Mouse (Mus musculus): ENCODE data around the gene Elk4. TPM values are rescaled to one million over a fixed set of nuclear protein-coding genes. Genes with fewer than 3 reads are reported as not detected.

The Elk4 gene
- polyA plus RNA-seq, 1 experiment = 4.3 TPM

- no peak for TF ChIP-seq POLR2A (IDR thresholded peaks at IDR 0.05; ENCODE audit: control insufficient read depth, low read depth, low read length)
- no peak for TF ChIP-seq CTCF (IDR thresholded peaks at IDR 0.05; ENCODE audit: control insufficient read depth, insufficient read depth, insufficient replicate concordance, low read depth, low read length)
- H3K36me3 ChIP-seq (ENCODE audit: control insufficient read depth, insufficient read depth, low read length) = peaks cover 3% of the 10 kb centered on the region
- no peaks in the 10 kb centered on the region for H3K4me1 ChIP-seq (ENCODE audit: control insufficient read depth, insufficient read depth, low read length)
- no peak overlapping the region for H3K27ac ChIP-seq (ENCODE audit: control insufficient read depth, insufficient read depth, low read depth, low read length)
- H3K4me3 ChIP-seq (ENCODE audit: control insufficient read depth, low read depth, low read length) = no peak overlapping the region
- no peaks in the 10 kb centered on the region for H3K27me3 ChIP-seq (ENCODE audit: control insufficient read depth, insufficient read depth, low read length)
Observed at GRCm38 (mm10) chr1:132016691-132017090, 9.3 kb downstream of the Elk4 start.

GRCm38 (mm10) chr1:132019876-132020275, 12.5 kb downstream of the Elk4 start:
- H3K27me3 ChIP-seq (ENCODE audit: control insufficient read depth, insufficient read depth, low read length) = no peaks in the 10 kb centered on the region

GRCm38 (mm10) chr1:132022107-132022506, 14.7 kb downstream of the Elk4 start:
- Histone ChIP-seq H3K36me3 (ENCODE audit: control insufficient read depth, insufficient read depth, low read length) (peaks cover 3% of the 10 kb centered on the region), H3K4me1 (ENCODE audit: control insufficient read depth, insufficient read depth, low read length) (no peaks in the 10 kb centered on the region), H3K27ac (ENCODE audit: control insufficient read depth, insufficient read depth, low read depth, low read length) (no peak overlapping the region), H3K4me3 (ENCODE audit: control insufficient read depth, low read depth, low read length) (no peak overlapping the region), H3K27me3 (ENCODE audit: control insufficient read depth, insufficient read depth, low read length) (no peaks in the 10 kb centered on the region)
- TF ChIP-seq CTCF (IDR thresholded peaks at IDR 0.05; ENCODE audit: control insufficient read depth, insufficient read depth, insufficient replicate concordance, low read depth, low read length) = no peak
- TF ChIP-seq POLR2A (IDR thresholded peaks at IDR 0.05; ENCODE audit: control insufficient read depth, low read depth, low read length) = no peak

More at GRCm38 (mm10) chr1:132019876-132020275, 12.5 kb downstream of the Elk4 start:
- peak overlapping the region; percentile 60; the same call in 1 of the 2 replicates for H3K4me3 ChIP-seq (ENCODE audit: control insufficient read depth, low read depth, low read length)
- no peaks in the 10 kb centered on the region for H3K4me1 ChIP-seq (ENCODE audit: control insufficient read depth, insufficient read depth, low read length)
- peaks cover 3% of the 10 kb centered on the region for H3K36me3 ChIP-seq (ENCODE audit: control insufficient read depth, insufficient read depth, low read length)
- no peak for TF ChIP-seq CTCF (IDR thresholded peaks at IDR 0.05; ENCODE audit: control insufficient read depth, insufficient read depth, insufficient replicate concordance, low read depth, low read length)
- no peak for TF ChIP-seq POLR2A (IDR thresholded peaks at IDR 0.05; ENCODE audit: control insufficient read depth, low read depth, low read length)
- no peak overlapping the region for H3K27ac ChIP-seq (ENCODE audit: control insufficient read depth, insufficient read depth, low read depth, low read length)

- Histone ChIP-seq H3K4me3 (ENCODE audit: control insufficient read depth, low read depth, low read length) (no peak overlapping the region), H3K36me3 (ENCODE audit: control insufficient read depth, insufficient read depth, low read length) (no peaks in the 10 kb centered on the region; the same call in 1 of the 2 replicates), H3K4me1 (ENCODE audit: control insufficient read depth, insufficient read depth, low read length) (no peaks in the 10 kb centered on the region), H3K27ac (ENCODE audit: control insufficient read depth, insufficient read depth, low read depth, low read length) (no peak overlapping the region), H3K27me3 (ENCODE audit: control insufficient read depth, insufficient read depth, low read length) (no peaks in the 10 kb centered on the region)
- TF ChIP-seq CTCF (IDR thresholded peaks at IDR 0.05; ENCODE audit: control insufficient read depth, insufficient read depth, insufficient replicate concordance, low read depth, low read length) = no peak
- TF ChIP-seq POLR2A (IDR thresholded peaks at IDR 0.05; ENCODE audit: control insufficient read depth, low read depth, low read length) = no peak
Observed at GRCm38 (mm10) chr1:132026925-132027646, 19.7 kb downstream of the Elk4 start.

- TF ChIP-seq CTCF (IDR thresholded peaks at IDR 0.05; ENCODE audit: control insufficient read depth, insufficient read depth, insufficient replicate concordance, low read depth, low read length) (no peak), POLR2A (IDR thresholded peaks at IDR 0.05; ENCODE audit: control insufficient read depth, low read depth, low read length) (no peak)
- Histone ChIP-seq H3K36me3 (ENCODE audit: control insufficient read depth, insufficient read depth, low read length) (no peaks in the 10 kb centered on the region; the same call in 1 of the 2 replicates), H3K4me3 (ENCODE audit: control insufficient read depth, low read depth, low read length) (no peak overlapping the region), H3K27ac (ENCODE audit: control insufficient read depth, insufficient read depth, low read depth, low read length) (no peak overlapping the region), H3K27me3 (ENCODE audit: control insufficient read depth, insufficient read depth, low read length) (no peaks in the 10 kb centered on the region), H3K4me1 (ENCODE audit: control insufficient read depth, insufficient read depth, low read length) (no peaks in the 10 kb centered on the region)
Observed at GRCm38 (mm10) chr1:132027978-132028377, 20.6 kb downstream of the Elk4 start.

- Histone ChIP-seq H3K36me3 (ENCODE audit: control insufficient read depth, insufficient read depth, low read length) (no peaks in the 10 kb centered on the region; the same call in 1 of the 2 replicates), H3K4me1 (ENCODE audit: control insufficient read depth, insufficient read depth, low read length) (no peaks in the 10 kb centered on the region), H3K4me3 (ENCODE audit: control insufficient read depth, low read depth, low read length) (no peak overlapping the region), H3K27ac (ENCODE audit: control insufficient read depth, insufficient read depth, low read depth, low read length) (no peak overlapping the region), H3K27me3 (ENCODE audit: control insufficient read depth, insufficient read depth, low read length) (no peaks in the 10 kb centered on the region)
- TF ChIP-seq POLR2A (IDR thresholded peaks at IDR 0.05; ENCODE audit: control insufficient read depth, low read depth, low read length) (no peak), CTCF (IDR thresholded peaks at IDR 0.05; ENCODE audit: control insufficient read depth, insufficient read depth, insufficient replicate concordance, low read depth, low read length) (no peak)
Observed at GRCm38 (mm10) chr1:132028413-132028812, 21.0 kb downstream of the Elk4 start.

- TF ChIP-seq CTCF (IDR thresholded peaks at IDR 0.05; ENCODE audit: control insufficient read depth, insufficient read depth, insufficient replicate concordance, low read depth, low read length) = no peak
- TF ChIP-seq POLR2A (IDR thresholded peaks at IDR 0.05; ENCODE audit: control insufficient read depth, low read depth, low read length) = no peak
- no peak overlapping the region for H3K4me3 ChIP-seq (ENCODE audit: control insufficient read depth, low read depth, low read length)
- no peaks in the 10 kb centered on the region for H3K27me3 ChIP-seq (ENCODE audit: control insufficient read depth, insufficient read depth, low read length)
- H3K27ac ChIP-seq (ENCODE audit: control insufficient read depth, insufficient read depth, low read depth, low read length) = no peak overlapping the region
- no peaks in the 10 kb centered on the region for H3K4me1 ChIP-seq (ENCODE audit: control insufficient read depth, insufficient read depth, low read length)
- no peaks in the 10 kb centered on the region; the same call in 1 of the 2 replicates for H3K36me3 ChIP-seq (ENCODE audit: control insufficient read depth, insufficient read depth, low read length)
Observed at GRCm38 (mm10) chr1:132030574-132030973, 23.2 kb downstream of the Elk4 start.
